Mouse (Mus musculus) right cerebral cortex, postnatal 36 days (tissue): ENCODE results near the gene Itga1.

Experiments
- DNase-seq, 2 experiments: peaks; one replicate each; pipeline ENCODE4 v3.0.0; 2022; ENCODE audit warnings: low spot score in 2 of 2, mixed read lengths in 1 of 2

Gene Itga1

GRCm38 (mm10) chr13:114992260-114993014 is 109.3 kb downstream of the Itga1 start:
- DNase-seq: no peak

- DNase-seq: no peak
These were observed 114.1 kb downstream of the Itga1 start for GRCm38 (mm10) chr13:114987668-114988067.

- DNase-seq: no peak
These were observed 114.6 kb downstream of the Itga1 start for GRCm38 (mm10) chr13:114987161-114987560.

GRCm38 (mm10) chr13:114984658-114985057 is 117.1 kb downstream of the Itga1 start:
- DNase-seq: no peak

GRCm38 (mm10) chr13:114983116-114983515 is 118.6 kb downstream of the Itga1 start:
- no peak for DNase-seq

- DNase-seq: no peak
These were observed 120.8 kb downstream of the Itga1 start for GRCm38 (mm10) chr13:114980831-114981419.

- DNase-seq: no peak
These were observed 127.2 kb downstream of the Itga1 start for GRCm38 (mm10) chr13:114974484-114975042.

GRCm38 (mm10) chr13:114971905-114972304 is 129.9 kb downstream of the Itga1 start:
- DNase-seq: no peak

GRCm38 (mm10) chr13:114964233-114964632 is 137.5 kb downstream of the Itga1 start:
- peak; percentile 71 to 72 for DNase-seq

- no peak for DNase-seq
These were observed 147.2 kb downstream of the Itga1 start for GRCm38 (mm10) chr13:114954516-114954915.

GRCm38 (mm10) chr13:114933541-114933940 is 168.2 kb downstream of the Itga1 start:
- no peak for DNase-seq

GRCm38 (mm10) chr13:114931775-114932294 is 169.9 kb downstream of the Itga1 start, which contains the start of gene Itga2:
Gene Itga2, minus strand, starts transcription at chr13:114932100.
- no peak for DNase-seq

- no peak for DNase-seq
These were observed 170.6 kb downstream of the Itga1 start for GRCm38 (mm10) chr13:114930996-114931649.

- DNase-seq: no peak
These were observed 177.0 kb downstream of the Itga1 start for GRCm38 (mm10) chr13:114924785-114925184.

- DNase-seq: no peak
These were observed 178.4 kb downstream of the Itga1 start for GRCm38 (mm10) chr13:114923331-114923730.

- DNase-seq: no peak
These were observed 186.0 kb downstream of the Itga1 start for GRCm38 (mm10) chr13:114915767-114916166.

- DNase-seq: no peak
These were observed 186.8 kb downstream of the Itga1 start for GRCm38 (mm10) chr13:114914963-114915362.

GRCm38 (mm10) chr13:114914559-114914958 is 187.2 kb downstream of the Itga1 start:
- no peak for DNase-seq

GRCm38 (mm10) chr13:114910629-114911028 is 191.1 kb downstream of the Itga1 start:
- no peak for DNase-seq

- DNase-seq: no peak
These were observed 192.2 kb downstream of the Itga1 start for GRCm38 (mm10) chr13:114909514-114909913.

- no peak for DNase-seq
These were observed 193.9 kb downstream of the Itga1 start for GRCm38 (mm10) chr13:114907876-114908275.
